In genomic region chr3:138197973-138198721, GRCm38 (mm10) we compare ENCODE assay signal across 8 mouse cellular contexts. TPM values are rescaled to one million over a fixed set of nuclear protein-coding genes. Genes with fewer than 3 reads are reported as not detected.
DNase-seq lines count a peak whose midpoint lies in the region; ATAC-seq and TF ChIP-seq lines count a peak whose summit lies in the region.

No protein-coding gene starts in this region.

- peak overlapping the region; percentile 72 for H3K9ac ChIP-seq in heart, embryonic 13.5 days
- H3K9ac ChIP-seq in kidney, postnatal 0 days (ENCODE audit: low read depth, low read length) = 0 out of 2 replicates have a peak overlapping the region, but pooled peaks have one; percentile 37
- no peak overlapping the region for H3K9ac ChIP-seq in liver, adult 2 months (ENCODE audit: low read depth, low read length)

- H3K27me3 ChIP-seq in heart, embryonic 13.5 days (replicated peaks) = peaks cover 5% of the 10 kb centered on the region
- no peaks in the 10 kb centered on the region for H3K27me3 ChIP-seq in kidney, postnatal 0 days (ENCODE audit: insufficient read depth, low read length)
- H3K27me3 ChIP-seq in liver, adult 2 months (ENCODE audit: control insufficient read depth, insufficient read depth, low read length) = no peaks in the 10 kb centered on the region
- peaks cover 5% of the 10 kb centered on the region for H3K27me3 ChIP-seq in myocyte (ENCODE audit: control insufficient read depth, insufficient read depth, insufficient read length)

- H3K27ac ChIP-seq in heart, embryonic 13.5 days (replicated peaks) = no peak overlapping the region
- no peak overlapping the region for H3K27ac ChIP-seq in kidney, postnatal 0 days
- no peak overlapping the region for H3K27ac ChIP-seq in liver, adult 2 months (replicated peaks; ENCODE audit: insufficient read depth, low read depth, low read length)

- no peak overlapping the region for H3ac ChIP-seq in myocyte (ENCODE audit: control insufficient read depth, insufficient read length)

- H3K9me3 ChIP-seq in heart, embryonic 13.5 days = no peaks in the 10 kb centered on the region
- H3K9me3 ChIP-seq in kidney, postnatal 0 days (replicated peaks; ENCODE audit: low read length) = no peaks in the 10 kb centered on the region

- no peaks in the 10 kb centered on the region for H3K4me1 ChIP-seq in heart, embryonic 13.5 days
- H3K4me1 ChIP-seq in kidney, postnatal 0 days (replicated peaks; ENCODE audit: insufficient read depth, low read length) = 0 out of 2 replicates have a peak, but pooled peaks cover 5% of the 10 kb centered on the region
- peaks cover 1% of the 10 kb centered on the region; the same call in 1 of the 2 replicates for H3K4me1 ChIP-seq in liver, adult 2 months (ENCODE audit: control insufficient read depth, insufficient read depth, low read length)

- no peaks in the 10 kb centered on the region for H3K36me3 ChIP-seq in heart, embryonic 13.5 days
- no peaks in the 10 kb centered on the region for H3K36me3 ChIP-seq in kidney, postnatal 0 days (ENCODE audit: insufficient read depth, low read length)
- H3K36me3 ChIP-seq in liver, adult 2 months (ENCODE audit: control insufficient read depth, insufficient read depth, low read length) = no peaks in the 10 kb centered on the region
- H3K36me3 ChIP-seq in myocyte (ENCODE audit: control insufficient read depth, insufficient read depth) = no peaks in the 10 kb centered on the region

- peak; percentile 71 for DNase-seq in CD4-positive helper T cell, adult 2 months (ENCODE audit: low read depth, low spot score)
- DNase-seq in brain, embryonic 14.5 days (ENCODE audit: low read depth) = peak; percentile 96
- DNase-seq in kidney, postnatal 0 days (ENCODE audit: low spot score) = peak; percentile 95
- peak; percentile 71 for DNase-seq in liver, adult 2 months (ENCODE audit: extremely low read depth, low read depth, low spot score)
- DNase-seq in spleen, postnatal 4 days (ENCODE audit: low spot score in 2 of 2) = peak; percentile 70 to 91

- H3K79me2 ChIP-seq in liver, adult 2 months (ENCODE audit: control insufficient read depth, insufficient read depth, low read length) = no peaks in the 10 kb centered on the region
- no peaks in the 10 kb centered on the region for H3K79me2 ChIP-seq in myocyte (ENCODE audit: control insufficient read depth, insufficient read depth)

- peak; percentile 92 for TF ChIP-seq CTCF in brain, embryonic 14.5 days (IDR thresholded peaks at IDR 0.05; ENCODE audit: borderline replicate concordance, extremely low read depth, insufficient read depth, insufficient read length)
- TF ChIP-seq CTCF in kidney, postnatal 0 days (IDR thresholded peaks at IDR 0.05; ENCODE audit: low read depth) = peak; percentile 99
- peak; percentile 60; the same call in 1 of the 2 replicates for TF ChIP-seq CTCF in liver, adult 2 months (IDR thresholded peaks at IDR 0.05; ENCODE audit: low read depth, low read length)

- H3K4me2 ChIP-seq in heart, embryonic 13.5 days = peak overlapping the region; percentile 67
- H3K4me2 ChIP-seq in kidney, postnatal 0 days (ENCODE audit: low read length) = peak overlapping the region; percentile 46
- H3K4me2 ChIP-seq in myocyte (ENCODE audit: low read depth) = peak overlapping the region; percentile 83

- no peak for TF ChIP-seq POLR2A in brain, embryonic 14.5 days (IDR thresholded peaks at IDR 0.05; ENCODE audit: borderline replicate concordance, extremely low read depth, insufficient read depth, insufficient read length, poor library complexity, severe bottlenecking)
- no peak for TF ChIP-seq POLR2A in liver, adult 2 months (IDR thresholded peaks at IDR 0.05; ENCODE audit: extremely low read depth, insufficient read depth, low read length)
- TF ChIP-seq POLR2A in myocyte (IDR thresholded peaks at IDR 0.05; ENCODE audit: insufficient read length, low read depth) = no peak

- H3K4me3 ChIP-seq in heart, embryonic 13.5 days = peak overlapping the region; percentile 40
- no peak overlapping the region for H3K4me3 ChIP-seq in kidney, postnatal 0 days (replicated peaks; ENCODE audit: low read depth, low read length)
- no peak overlapping the region for H3K4me3 ChIP-seq in liver, adult 2 months (ENCODE audit: insufficient read depth, low read depth, low read length)
- no peak overlapping the region for H3K4me3 ChIP-seq in myocyte

- 0 out of 2 replicates have a peak, but pooled peaks have one; percentile 59 for ATAC-seq in erythroid progenitor cell, adult 5-6 weeks (replicated peaks; ENCODE audit: low FRiP score, poor library complexity, severe bottlenecking)
- ATAC-seq in heart, embryonic 13.5 days (ENCODE audit: extremely low read depth, insufficient number of reproducible peaks, low FRiP score, low TSS enrichment) = no peak
- peak; percentile 90 for ATAC-seq in kidney, postnatal 0 days (replicated peaks; ENCODE audit: low FRiP score, low read depth)

- 27% methylated on average over 20 of the region's 20 CpGs for WGBS in heart, embryonic 13.5 days
- 21% methylated on average over 20 of the region's 20 CpGs for WGBS in kidney, postnatal 0 days
- WGBS in liver, adult 2 months = 28% methylated on average over 20 of the region's 20 CpGs

TF ChIP-seq in myocyte, 11 proteins besides CTCF, POLR2A, EP300 and RAD21:
- TF ChIP-seq SRF (IDR thresholded peaks at IDR 0.05; ENCODE audit: control insufficient read depth, insufficient read length, low read depth) (no peak), MYOG (IDR thresholded peaks at IDR 0.05; ENCODE audit: control insufficient read depth in 1 of 3, insufficient read depth in 1 of 3, insufficient read length in 2 of 3, low read depth in 2 of 3) (no peak), CEBPB (IDR thresholded peaks at IDR 0.05; ENCODE audit: insufficient read depth, poor library complexity, severe bottlenecking) (no peak), USF1 (IDR thresholded peaks at IDR 0.05; ENCODE audit: low read depth) (no peak), POLR2AphosphoS2 (IDR thresholded peaks at IDR 0.05; ENCODE audit: insufficient read length, low read depth) (no peak), E2F4 (IDR thresholded peaks at IDR 0.05; ENCODE audit: insufficient read depth) (no peak), MAX (IDR thresholded peaks at IDR 0.05; ENCODE audit: low read depth) (no peak), MYOD1 (IDR thresholded peaks at IDR 0.05; ENCODE audit: control insufficient read depth in 1 of 3, insufficient read length in 2 of 3, low read depth in 2 of 3) (no peak), REST (IDR thresholded peaks at IDR 0.05; ENCODE audit: insufficient read depth, insufficient read length) (no peak), TCF3 (IDR thresholded peaks at IDR 0.05; ENCODE audit: insufficient read length, low read depth) (no peak), TCF12 (IDR thresholded peaks at IDR 0.05; ENCODE audit: insufficient read depth, poor library complexity, severe bottlenecking) (no peak)

RNA-seq across cellular contexts. Expression of gene 4930579F01Rik, which starts 4.5 kb away (rescaled TPM):
- polyA plus RNA-seq in brain, embryonic 14.5 days (2012; rRNA removed) = not detected in 2 replicates
- total RNA-seq in erythroid progenitor cell, adult 5-6 weeks (2015; ENCODE audit: low replicate concordance) = not detected in 2 replicates
- total RNA-seq in erythroid progenitor cell, adult 5-6 weeks (2017; ENCODE audit: low replicate concordance) = not detected in 2 replicates
- polyA plus RNA-seq in heart, embryonic 13.5 days (2015; fragmentation: Nextera tagmentation; extraction: Ambion mirVana) = not detected in 2 replicates
- polyA plus RNA-seq in kidney, postnatal 0 days (2015; fragmentation: Nextera tagmentation; extraction: Ambion mirVana) = 0.14 and 0.40 TPM in 2 replicates
- total RNA-seq in liver, adult 2 months (2014; rRNA removed) = not detected in 2 replicates
- polyA plus RNA-seq in liver, adult 2 months (2012; rRNA removed) = not detected in 2 replicates
- polyA plus RNA-seq in myocyte (2012; fragmentation: generic; extraction: Trizol) = not detected

RNA-seq across cellular contexts. Expression of gene Adh7, which starts 19.4 kb away (rescaled TPM):
- polyA plus RNA-seq in brain, embryonic 14.5 days (2012; rRNA removed) = 0.49 and 0.68 TPM in 2 replicates
- total RNA-seq in erythroid progenitor cell, adult 5-6 weeks (2015; ENCODE audit: low replicate concordance) = not detected in 2 replicates
- not detected in 2 replicates for total RNA-seq in erythroid progenitor cell, adult 5-6 weeks (2017; ENCODE audit: low replicate concordance)
- polyA plus RNA-seq in heart, embryonic 13.5 days (2015; fragmentation: Nextera tagmentation; extraction: Ambion mirVana) = 0.11 TPM in 1 of 2 replicates, not detected in the other
- polyA plus RNA-seq in kidney, postnatal 0 days (2015; fragmentation: Nextera tagmentation; extraction: Ambion mirVana) = 0.55 and 0.88 TPM in 2 replicates
- total RNA-seq in liver, adult 2 months (2014; rRNA removed) = 1.2 and 1.5 TPM in 2 replicates
- 0.40 and 1.7 TPM in 2 replicates for polyA plus RNA-seq in liver, adult 2 months (2012; rRNA removed)
- polyA plus RNA-seq in myocyte (2012; fragmentation: generic; extraction: Trizol) = 8.1 TPM

RNA-seq across cellular contexts. Expression of gene Mttp, which starts 53.4 kb away (rescaled TPM):
- polyA plus RNA-seq in brain, embryonic 14.5 days (2012; rRNA removed) = 4.7 and 4.9 TPM in 2 replicates
- total RNA-seq in erythroid progenitor cell, adult 5-6 weeks (2015; ENCODE audit: low replicate concordance) = 0.72 TPM in 1 of 2 replicates, not detected in the other
- 0.26 and 0.91 TPM in 2 replicates for total RNA-seq in erythroid progenitor cell, adult 5-6 weeks (2017; ENCODE audit: low replicate concordance)
- polyA plus RNA-seq in heart, embryonic 13.5 days (2015; fragmentation: Nextera tagmentation; extraction: Ambion mirVana) = 6.6 and 7.6 TPM in 2 replicates
- 6.9 and 7.0 TPM in 2 replicates for polyA plus RNA-seq in kidney, postnatal 0 days (2015; fragmentation: Nextera tagmentation; extraction: Ambion mirVana)
- 183 and 204 TPM in 2 replicates for total RNA-seq in liver, adult 2 months (2014; rRNA removed)
- 51.7 and 56.0 TPM in 2 replicates for polyA plus RNA-seq in liver, adult 2 months (2012; rRNA removed)
- 4.1 TPM for polyA plus RNA-seq in myocyte (2012; fragmentation: generic; extraction: Trizol)

RNA-seq across cellular contexts. Expression of gene Trmt10a, which starts 54.9 kb away (rescaled TPM):
- polyA plus RNA-seq in brain, embryonic 14.5 days (2012; rRNA removed) = 6.6 and 7.3 TPM in 2 replicates
- total RNA-seq in erythroid progenitor cell, adult 5-6 weeks (2015; ENCODE audit: low replicate concordance) = 8.0 and 8.3 TPM in 2 replicates
- 10.7 and 30.7 TPM in 2 replicates for total RNA-seq in erythroid progenitor cell, adult 5-6 weeks (2017; ENCODE audit: low replicate concordance)
- polyA plus RNA-seq in heart, embryonic 13.5 days (2015; fragmentation: Nextera tagmentation; extraction: Ambion mirVana) = 8.5 and 10.1 TPM in 2 replicates
- 9.5 and 13.2 TPM in 2 replicates for polyA plus RNA-seq in kidney, postnatal 0 days (2015; fragmentation: Nextera tagmentation; extraction: Ambion mirVana)
- total RNA-seq in liver, adult 2 months (2014; rRNA removed) = 2.3 and 3.8 TPM in 2 replicates
- 0.95 and 1.0 TPM in 2 replicates for polyA plus RNA-seq in liver, adult 2 months (2012; rRNA removed)
- polyA plus RNA-seq in myocyte (2012; fragmentation: generic; extraction: Trizol) = 6.3 TPM
